Mouse (Mus musculus) urinary bladder, postnatal 25 days (tissue): Measurements from ENCODE around the gene Sbno1.
"Not testable (repeated sequence)": the region's sequence is repeated elsewhere in the genome, so short reads cannot be mapped to it uniquely, and the experiment has no call there.

Experiments
- DNase-seq: peaks from one replicate; pipeline ENCODE4 v3.0.0; 2022; ENCODE audit warnings: low spot score

Gene Sbno1

GRCm38 (mm10) chr5:124425412-124426259 is at the start of gene Sbno1:
Gene Sbno1 (minus strand): TSS chr5:124426001.
- DNase-seq = peak; percentile 83

GRCm38 (mm10) chr5:124470591-124471171 is 44.9 kb upstream of the Sbno1 start:
- no peak for DNase-seq

- no peak for DNase-seq
Observed at GRCm38 (mm10) chr5:124469486-124469885, 43.7 kb upstream of the Sbno1 start.

GRCm38 (mm10) chr5:124468365-124468764 is 42.6 kb upstream of the Sbno1 start:
- DNase-seq = no peak

GRCm38 (mm10) chr5:124467766-124468165 is 42.0 kb upstream of the Sbno1 start:
- no peak for DNase-seq

- DNase-seq = no peak
Observed at GRCm38 (mm10) chr5:124464905-124465304, 39.1 kb upstream of the Sbno1 start.

GRCm38 (mm10) chr5:124463462-124463861 is 37.7 kb upstream of the Sbno1 start:
- no peak for DNase-seq

GRCm38 (mm10) chr5:124462297-124463025 is 36.7 kb upstream of the Sbno1 start:
- no peak for DNase-seq

- not testable (repeated sequence) for DNase-seq
Observed at GRCm38 (mm10) chr5:124460922-124461321, 35.1 kb upstream of the Sbno1 start.

GRCm38 (mm10) chr5:124456762-124457161 is 31.0 kb upstream of the Sbno1 start:
- no peak for DNase-seq

- DNase-seq = no peak
Observed at GRCm38 (mm10) chr5:124454082-124454419, 28.2 kb upstream of the Sbno1 start.

GRCm38 (mm10) chr5:124453339-124454081 is 27.7 kb upstream of the Sbno1 start:
- no peak for DNase-seq

- DNase-seq = no peak
Observed at GRCm38 (mm10) chr5:124452494-124453228, 26.9 kb upstream of the Sbno1 start.

GRCm38 (mm10) chr5:124450641-124451340 is 25.0 kb upstream of the Sbno1 start:
- DNase-seq = no peak

- DNase-seq = no peak
Observed at GRCm38 (mm10) chr5:124450051-124450450, 24.2 kb upstream of the Sbno1 start.

- no peak for DNase-seq
Observed at GRCm38 (mm10) chr5:124449494-124449893, 23.7 kb upstream of the Sbno1 start.

GRCm38 (mm10) chr5:124446301-124446881 is 20.6 kb upstream of the Sbno1 start:
- peak; percentile 54 for DNase-seq

- DNase-seq = peak; percentile 44
Observed at GRCm38 (mm10) chr5:124445621-124446293, 20.0 kb upstream of the Sbno1 start.

GRCm38 (mm10) chr5:124444661-124445561 is 19.1 kb upstream of the Sbno1 start:
- DNase-seq = peak; percentile 68
